Mouse (Mus musculus) ovary, postnatal 10 days (tissue): ENCODE data around the gene Rsph3a.

Source experiments
- DNase-seq: peaks from one replicate; pipeline ENCODE4 v3.0.0; 2022; ENCODE audit warnings: low spot score

The Rsph3a gene

DNA sequence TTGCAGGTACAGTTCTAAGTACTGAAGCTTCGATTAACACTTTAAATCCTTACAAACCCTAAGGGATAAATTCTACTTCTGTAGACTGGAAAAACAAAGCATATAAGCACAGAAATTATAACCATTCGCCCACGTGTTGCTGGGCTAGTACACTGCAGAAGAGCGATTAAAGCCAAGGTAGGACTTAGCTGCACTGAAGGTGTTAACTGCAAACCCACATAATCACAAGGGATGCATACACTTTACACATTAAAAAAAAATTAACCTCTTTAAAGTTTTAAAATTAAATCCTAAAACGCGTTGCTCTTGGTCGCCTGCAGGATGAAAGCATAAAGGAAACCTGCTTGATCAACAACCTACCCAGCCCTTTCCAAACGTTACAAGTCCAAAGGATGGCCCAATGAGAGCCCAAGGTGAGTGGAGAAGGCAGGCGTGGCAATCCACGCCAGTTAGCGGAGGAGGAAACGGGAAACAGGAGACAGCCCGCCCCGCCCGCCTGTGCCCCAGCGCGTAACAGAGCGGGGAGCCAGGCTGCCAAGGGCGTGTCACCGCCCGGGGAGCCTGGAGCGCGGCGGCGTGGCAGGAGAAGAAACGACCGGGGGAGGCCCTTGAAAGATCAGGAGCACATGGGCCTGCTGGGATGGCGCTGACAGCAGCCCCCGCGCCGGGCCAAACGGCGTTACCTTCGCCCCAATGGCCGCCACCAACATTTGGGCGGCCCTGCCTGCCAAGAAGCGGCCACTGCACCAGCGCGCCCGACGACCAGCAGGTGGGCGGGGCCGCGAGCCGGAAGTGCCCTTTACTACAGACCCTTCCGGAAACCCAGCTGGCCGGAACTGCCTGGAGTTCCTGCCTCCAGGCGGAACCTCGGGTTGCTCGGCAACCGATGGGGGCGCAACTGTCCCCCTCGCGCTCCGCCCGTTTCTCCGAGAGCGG, at the start of gene Rsph3a:
Rsph3a (plus strand) TSS at position 498 of the 936 bp plus-strand sequence.
- DNase-seq: peak; percentile 54

DNA sequence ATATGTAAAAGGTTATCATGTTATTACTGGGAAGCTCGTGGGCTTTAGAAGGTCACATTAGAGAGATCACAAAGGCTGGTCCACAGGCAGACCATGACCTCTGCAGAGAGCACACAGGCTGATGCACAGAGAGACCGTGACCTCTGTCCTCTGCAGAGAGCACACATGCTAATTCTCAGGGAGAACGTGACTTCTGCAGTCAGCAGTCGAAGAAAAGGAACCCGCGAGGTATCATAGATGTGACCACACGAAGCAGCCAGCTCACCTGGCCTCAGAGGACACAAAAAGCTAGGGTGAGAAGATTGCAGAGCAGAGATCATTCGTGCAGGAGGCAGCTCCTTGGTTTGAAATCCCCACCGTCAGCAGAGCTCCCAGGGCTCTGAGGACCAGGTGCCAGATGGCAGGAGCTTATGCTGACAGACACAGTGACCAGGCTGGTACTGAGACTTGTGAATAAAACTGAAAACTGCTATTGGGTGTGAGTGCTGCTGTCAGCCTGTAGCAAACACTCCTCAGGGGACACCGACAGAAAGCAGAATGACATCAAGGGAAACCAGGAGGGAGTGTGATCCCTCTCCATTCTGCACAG, 49.3 kb upstream of the Rsph3a start:
- DNase-seq: no peak

DNA sequence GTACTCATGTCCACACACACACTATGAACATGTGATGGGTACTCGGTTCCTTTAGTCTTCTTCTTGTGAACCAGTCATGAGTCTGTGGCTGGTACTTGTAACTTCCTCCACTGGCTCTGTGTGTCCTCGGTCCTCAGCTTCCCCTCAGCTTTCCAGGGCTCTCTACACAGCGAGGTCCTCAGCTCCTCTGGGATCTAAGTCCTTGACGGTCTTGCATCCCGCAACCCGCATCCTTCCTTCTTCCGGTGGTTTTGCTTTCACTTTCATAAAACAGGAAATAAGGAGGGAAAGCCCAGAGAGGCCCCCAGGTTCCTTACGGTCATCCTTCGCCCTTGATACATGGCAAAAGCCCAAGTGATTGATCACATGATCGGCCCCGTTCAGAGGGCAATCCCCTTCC, 48.3 kb upstream of the Rsph3a start:
- no peak for DNase-seq

DNA sequence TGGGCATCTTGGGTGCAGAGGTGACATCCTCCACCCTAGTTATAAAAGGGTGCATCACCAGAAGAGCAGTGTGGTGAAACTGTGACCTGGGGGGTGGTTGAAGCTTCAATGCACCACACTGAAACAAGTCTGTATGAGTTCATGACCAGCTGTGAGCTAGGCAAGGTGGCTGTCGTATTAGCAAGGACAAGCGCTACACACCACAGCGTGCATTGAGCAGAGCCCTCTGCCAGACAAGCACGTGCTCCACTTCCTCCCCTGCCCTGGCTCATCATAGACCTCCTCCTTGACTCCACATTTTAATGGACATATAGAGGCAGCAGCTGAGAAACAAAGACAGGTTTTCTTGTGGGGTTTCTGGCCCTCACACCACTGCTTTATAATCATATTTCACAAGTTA, 47.7 kb upstream of the Rsph3a start:
- DNase-seq: no peak

DNA sequence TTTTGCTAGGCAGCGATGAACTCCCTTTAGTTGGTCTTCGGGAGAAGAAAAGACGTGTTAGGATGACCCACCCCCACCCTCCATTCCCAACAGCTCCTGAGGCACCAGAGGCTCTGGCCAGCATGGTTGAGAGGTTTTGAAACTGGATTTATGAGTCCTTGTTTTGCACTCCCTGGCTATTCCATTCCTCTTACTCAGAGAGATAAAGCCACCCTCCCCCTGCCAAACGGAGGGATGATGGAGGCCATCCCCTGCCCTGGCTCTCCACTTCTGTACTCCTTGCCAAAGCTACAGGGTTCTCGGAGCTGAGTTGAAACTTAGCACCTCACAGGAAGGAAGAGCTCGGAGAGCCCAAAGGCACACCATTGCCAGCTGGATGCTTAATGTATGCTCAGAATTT, 46.2 kb upstream of the Rsph3a start:
- no peak for DNase-seq

DNA sequence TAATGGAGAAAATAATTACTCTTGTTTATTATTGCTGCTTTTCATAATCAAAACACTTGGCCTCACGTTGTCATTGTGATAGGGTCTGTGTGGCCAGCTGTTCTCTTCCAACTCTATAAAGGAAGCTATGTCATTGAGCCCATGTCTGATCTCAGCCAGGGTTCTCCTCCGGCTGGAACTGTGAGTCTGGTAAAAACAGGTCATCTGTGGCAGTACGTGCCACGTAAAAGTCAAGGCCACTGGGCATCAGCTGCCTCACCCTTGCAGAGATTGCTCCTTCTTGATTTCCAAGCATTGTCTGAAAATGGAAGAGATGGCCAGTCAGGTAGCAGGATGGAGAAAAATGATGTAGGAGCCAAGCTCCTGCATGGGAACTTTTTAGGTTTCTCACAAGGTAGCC, 45.5 kb upstream of the Rsph3a start:
- no peak for DNase-seq

DNA sequence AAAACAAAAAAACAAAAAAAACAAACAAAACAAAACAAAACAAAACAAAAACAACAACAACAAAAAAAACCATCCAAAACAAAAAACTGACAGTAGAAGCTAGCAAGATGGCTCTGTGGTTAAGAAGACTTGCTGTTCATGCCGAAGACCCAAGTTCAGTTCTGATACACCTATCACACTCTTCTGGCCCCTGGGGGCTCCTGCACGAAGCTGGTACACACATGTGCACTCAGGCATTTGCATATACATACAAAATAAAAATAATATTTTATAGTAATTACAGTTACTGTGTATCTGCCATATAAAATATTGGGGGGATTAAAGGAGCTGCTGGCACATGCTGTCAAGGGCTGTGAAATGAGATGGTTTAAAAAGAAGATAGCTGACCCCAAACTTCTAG, 43.9 kb upstream of the Rsph3a start:
- no peak for DNase-seq

DNA sequence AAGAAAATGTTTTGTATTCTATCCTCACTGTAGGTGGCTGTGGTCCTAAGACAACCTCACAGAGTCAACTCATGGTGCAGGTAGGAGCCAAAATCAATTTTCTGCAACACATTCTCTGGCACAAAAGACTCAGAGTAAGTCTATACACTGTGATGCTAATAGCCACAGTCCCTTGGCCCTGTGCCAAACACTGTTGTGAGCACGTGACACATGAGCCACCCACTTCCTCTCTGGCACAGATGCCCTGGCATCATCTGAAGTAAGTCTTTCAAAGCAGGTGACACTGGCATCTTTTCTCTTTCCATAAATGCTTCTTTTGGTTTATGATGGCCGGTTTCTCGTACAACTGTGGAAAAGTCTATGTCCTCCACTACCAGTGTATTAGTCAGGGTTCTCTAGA, 43.1 kb upstream of the Rsph3a start:
- DNase-seq: no peak

DNA sequence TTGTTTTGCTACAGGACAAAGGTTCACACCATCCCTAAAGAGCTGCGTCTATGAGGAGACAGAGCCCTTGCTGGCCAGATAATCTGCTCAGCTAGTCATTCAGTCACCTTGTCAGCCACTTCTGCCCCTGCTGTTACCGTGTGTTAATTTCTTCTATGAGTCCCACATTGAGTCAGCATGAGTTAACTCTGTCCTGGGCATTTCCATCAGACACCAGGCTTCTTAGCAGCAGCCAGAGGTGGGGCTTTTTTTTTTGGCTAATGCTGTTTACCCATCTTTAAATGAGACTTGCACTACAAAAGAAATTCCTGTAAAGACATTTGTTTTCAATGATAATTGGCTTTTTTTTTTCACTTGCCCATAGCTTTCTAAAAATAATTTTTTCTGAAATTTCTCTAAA, 40.4 kb upstream of the Rsph3a start:
- DNase-seq: no peak

DNA sequence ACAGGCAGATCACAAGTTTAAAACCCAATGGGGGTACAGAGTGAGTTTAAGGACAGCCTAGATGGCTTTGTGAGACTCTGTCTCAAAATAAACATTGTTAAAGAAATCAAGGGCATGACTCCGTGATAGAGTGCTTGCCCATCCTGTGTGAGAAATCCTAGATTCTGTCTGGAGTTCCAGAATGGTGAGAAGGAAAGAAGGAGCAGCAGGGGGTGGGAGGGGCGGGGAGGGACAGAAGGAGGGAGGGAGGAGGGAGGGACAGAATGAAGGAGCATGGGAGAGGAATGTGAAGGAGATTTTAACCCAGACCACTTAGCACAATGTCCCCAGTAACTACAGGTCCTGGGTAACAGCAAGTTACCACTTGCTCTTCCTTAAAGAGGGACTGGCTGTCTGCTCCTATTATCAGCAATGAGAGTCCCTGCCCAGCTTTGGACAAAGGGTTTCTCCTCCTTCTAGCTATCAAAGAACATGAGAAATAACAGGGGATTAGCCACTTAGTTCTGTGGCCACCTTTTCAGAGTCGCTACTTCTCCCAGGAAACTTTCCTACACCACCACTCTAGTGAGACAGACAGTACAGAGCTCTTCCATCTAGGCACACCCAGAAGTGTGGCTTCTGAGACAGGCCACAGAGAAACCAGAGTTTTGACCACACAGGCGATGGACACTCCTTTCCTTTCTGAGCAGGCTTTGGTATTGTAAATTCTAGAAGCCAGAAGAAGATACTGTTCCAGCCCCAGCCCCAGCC, 39.3 kb upstream of the Rsph3a start:
- DNase-seq: no peak

DNA sequence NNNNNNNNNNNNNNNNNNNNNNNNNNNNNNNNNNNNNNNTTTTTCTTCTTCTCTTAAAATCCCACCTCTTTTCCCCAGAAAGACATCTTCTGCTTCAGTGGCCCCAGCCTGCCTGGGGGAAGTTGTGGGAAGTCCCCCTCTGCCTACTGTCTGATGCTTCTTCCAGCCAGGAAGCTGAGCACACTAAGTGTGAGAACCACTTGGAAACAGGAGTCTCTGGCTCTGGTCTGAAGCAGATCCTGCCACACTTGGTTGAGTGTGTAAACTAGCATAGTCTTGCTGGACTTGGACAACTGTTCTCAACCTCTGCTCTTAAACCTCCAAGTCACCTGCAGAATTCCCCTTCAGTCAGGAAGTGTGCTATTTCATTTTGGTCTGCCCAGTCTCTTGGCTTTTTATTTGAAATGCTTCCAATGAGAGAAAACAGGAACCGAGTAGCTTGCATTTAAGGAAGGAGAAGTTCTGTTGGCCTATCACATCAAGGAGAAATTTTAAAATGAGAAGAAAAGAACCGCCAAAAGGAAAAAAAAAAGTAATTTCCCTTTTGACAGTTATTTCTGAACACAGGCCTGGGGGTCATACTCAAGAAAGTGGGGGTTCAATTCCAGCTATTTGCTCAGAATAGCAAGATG, 30.7 kb upstream of the Rsph3a start:
- no peak for DNase-seq

DNA sequence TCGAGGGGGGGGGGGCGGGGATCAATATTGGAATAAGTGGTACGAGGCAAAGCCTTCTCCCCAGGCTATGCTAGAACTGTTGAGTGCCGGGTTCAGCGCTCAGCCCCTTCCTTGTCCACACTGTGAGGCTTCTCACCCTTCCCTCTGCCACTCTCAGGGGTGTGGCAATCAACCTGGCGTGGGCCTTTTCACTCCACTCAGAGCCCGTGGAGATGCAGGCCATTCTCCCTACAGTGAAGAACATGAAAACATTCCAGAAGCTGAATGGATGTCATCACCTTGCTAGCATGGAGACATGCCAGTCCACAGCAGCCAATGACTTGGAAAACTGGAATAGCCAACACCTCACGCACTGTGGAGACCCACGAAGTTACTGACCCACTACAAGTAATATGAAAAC, 29.6 kb upstream of the Rsph3a start:
- DNase-seq: no peak

DNA sequence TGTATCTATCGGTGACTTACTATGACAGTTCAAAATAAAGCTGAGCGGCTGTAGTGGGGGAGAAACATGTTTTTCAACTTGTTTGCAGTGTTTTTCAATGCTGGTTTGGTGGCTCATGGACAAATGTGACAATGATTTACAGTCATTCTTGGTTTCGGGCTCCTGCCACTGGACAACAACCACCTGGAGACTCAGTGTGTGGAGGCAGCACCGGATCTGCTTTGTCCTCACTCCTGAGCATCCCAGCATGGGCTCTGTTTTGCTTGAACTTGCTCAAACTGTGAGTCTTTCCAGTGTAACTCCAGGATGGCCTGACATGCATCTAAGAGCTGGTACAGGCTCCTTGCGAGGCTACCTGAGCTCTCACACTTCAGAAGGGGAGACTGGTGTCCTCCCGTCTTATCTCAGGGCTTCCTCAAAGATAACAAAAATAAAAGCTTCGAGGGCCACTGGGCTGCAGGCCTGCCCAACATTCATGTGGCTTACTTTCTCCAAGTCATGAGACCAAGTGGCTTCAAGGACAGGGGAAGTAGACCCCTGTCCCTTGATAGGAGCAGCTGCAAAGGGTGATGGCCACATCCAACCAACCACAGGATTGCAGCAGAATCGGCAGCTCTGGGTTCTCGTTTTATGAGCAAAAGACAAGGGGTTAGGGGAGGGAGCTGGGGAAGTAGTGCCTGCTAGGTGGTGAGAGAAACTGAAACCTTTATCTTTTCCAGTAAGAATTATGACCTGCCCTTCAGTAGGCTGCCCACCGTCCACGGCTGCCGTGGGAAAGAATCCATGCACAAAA, 28.4 kb upstream of the Rsph3a start:
- DNase-seq: no peak

DNA sequence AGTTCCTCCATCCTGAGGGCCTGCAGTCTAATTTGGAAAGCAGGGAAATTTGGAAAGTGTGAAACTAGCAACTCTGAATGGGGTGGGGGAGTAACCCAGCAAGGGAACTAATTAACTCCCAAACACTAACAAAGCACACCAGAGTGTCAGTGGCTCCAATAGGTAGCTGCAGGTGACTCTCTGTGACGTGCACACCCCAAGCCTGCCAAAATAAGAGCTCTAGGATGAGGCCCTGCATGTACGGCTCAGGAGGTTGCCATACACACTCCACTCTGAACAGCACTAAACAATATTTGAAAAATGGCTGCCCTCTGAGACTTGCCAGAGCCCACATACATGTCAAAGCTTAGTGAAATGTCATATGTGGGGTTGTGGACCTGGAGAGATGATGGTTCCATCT, 27.1 kb upstream of the Rsph3a start:
- no peak for DNase-seq

DNA sequence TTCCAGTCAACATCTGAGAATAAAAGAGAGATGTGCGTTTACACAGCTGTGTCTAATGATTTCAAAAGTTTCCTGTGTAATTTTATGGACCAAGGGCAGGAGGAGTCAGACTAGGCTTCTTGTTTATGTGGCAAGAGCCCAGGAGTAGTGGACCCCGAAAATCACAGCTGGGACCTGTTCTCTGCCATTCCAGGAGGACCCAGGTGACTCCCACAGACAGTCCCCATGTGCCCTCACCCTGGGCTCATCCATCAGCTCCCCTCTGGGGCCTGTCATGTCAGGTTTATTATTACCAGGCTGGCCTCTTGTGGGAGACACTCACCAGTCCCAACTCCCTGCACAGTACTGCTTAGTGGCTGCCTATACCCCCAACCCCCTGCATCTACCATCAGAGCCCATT, 26.2 kb upstream of the Rsph3a start:
- no peak for DNase-seq

DNA sequence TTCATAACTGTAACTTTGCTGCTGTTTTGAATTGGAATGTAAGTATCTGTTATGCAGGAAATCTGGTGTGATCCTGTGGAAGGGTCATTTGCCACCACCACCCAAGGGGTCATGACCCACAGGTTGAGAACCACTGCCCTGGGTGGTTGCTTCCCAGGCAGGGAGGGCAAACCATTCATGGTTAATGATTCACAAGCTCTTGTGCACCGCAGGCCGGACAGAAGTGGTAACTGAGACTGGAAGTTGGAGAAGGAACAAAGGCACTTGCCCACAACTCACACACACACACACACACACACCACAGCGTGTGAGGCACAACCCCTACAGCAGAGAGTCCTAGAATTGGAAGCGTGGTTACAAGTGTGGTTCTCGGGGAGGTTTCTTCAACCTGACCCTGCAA, 22.9 kb upstream of the Rsph3a start:
- no peak for DNase-seq

DNA sequence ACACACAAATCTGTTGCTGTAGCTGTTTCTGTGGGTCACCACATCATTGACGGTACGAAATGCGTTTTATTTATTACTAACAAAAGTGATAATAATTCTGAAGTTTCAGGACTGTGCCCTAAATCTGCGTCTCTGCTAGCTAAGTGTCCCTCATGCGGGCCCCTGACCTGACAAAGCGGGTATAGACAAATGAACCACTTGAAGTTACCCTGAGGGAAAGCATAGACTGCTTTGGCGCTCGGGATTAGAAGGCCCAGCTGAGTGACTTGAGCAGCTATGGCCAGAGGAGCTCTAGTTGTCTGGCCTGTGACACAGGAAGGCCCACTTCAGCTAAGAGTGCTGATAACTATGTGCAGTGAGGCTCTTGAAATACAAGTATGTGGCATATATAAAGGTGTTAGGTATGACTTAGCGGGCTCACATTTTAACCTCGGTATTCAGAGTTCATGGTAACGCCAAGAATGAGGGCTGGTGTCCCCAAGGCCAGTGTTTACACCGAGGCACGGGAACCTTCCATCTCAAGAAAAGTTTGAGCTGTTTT, 21.2 kb upstream of the Rsph3a start:
- no peak for DNase-seq

DNA sequence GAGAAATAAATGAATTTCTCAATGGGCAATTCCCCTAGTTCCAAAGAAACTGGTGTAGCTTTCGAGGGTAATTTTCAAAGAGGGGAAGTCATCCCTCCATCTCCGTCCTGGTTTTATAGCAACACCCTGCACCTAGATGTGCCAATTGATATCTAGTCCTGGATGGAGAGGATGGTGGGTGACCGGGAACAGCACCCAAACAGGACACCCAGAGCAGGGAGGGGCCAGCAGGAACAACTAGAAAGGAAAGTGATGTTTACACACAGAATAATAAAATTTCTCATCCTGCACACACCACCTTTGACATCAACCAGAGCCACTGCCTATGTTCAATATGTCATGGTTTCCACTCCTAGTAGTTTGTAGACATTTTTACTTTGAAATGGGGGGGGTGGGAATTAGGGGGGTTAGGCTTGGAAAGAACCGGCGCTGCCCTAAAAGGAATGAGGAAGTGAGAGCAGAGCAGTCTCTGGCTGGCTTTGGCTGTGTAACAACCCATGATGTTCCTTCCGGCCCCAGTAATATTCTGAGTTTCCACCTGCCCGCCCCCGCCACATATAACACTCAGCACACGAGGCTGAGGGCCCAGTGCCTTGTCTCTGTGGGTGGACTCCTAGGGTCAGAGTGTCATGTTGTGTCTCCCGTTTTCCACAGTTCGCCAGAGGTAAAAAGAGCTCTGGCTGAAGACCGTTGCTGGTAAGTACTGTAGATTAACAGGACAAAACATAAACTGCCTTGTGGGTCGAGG, 19.8 kb upstream of the Rsph3a start, which contains the start of gene Tagap:
Tagap (plus strand) TSS at position 588 of the 748 bp plus-strand sequence.
- DNase-seq: no peak

DNA sequence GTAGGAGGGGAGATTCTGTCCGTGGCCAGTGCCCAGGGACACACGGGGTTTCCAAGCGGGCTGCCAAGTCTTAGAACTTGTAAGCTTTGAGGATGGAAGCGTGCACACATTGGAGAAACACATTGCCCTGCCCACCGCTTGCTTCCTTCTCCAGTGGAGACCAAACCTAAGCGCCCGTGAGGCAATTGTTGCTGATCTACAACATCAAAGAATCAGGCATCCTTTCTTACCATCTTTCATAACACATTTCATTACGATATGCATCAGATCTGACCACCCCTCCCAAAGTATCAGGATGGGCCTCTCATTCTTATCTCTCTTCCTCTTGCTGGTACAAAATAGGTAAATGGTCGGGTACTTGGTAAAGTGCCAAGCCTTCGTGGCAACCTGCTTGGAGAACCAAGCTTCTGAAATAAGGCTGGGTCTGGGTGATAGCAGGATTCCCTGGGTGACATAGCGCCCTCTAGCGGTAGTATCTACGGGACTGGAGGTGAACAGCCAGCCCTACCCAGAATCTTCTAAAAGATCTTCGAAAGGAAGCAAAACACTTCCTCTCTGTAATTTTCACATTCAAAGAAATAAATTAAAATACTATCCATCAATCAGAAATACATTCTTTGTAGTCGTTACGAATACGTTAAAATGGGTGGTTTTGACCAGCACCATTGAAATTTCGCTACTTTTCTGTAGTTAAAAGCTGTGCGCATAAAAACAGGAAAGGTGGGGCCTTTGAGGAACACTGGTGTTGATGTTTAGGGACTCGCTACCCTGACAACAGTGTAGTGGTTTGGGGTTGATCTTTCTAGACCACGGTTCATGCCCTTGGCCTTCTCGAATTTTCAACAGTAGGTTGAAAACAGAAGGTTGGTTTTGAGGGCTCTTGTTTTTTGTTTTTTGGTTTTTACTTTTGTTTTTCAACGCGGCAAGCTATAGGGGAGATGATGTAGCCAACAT, 17.6 kb upstream of the Rsph3a start:
- peak; percentile 48 for DNase-seq
